Mouse (Mus musculus) neural tube, embryonic 14.5 days (tissue): ENCODE results near the gene Pgpep1. TPM values are rescaled to one million over a fixed set of nuclear protein-coding genes. Genes with fewer than 3 reads are reported as not detected.

Experiments used
- ATAC-seq: fragments of 200-750 bp; cut with Nextera tagmentation; 2 replicates; pipeline ENCODE4 v1.8.0; 2017; ENCODE audit warnings: low read depth, mild to moderate bottlenecking, moderate TSS enrichment, moderate library complexity
- H3K27ac ChIP-seq: fragments of 300-500 bp; sonication (generic); 2 replicates; pipeline ENCODE4 v1.5.1; 2014; ENCODE audit warnings: low read depth, mild to moderate bottlenecking, control low read depth, low read length, moderate library complexity, mixed read lengths
- H3K27me3 ChIP-seq: fragments of 300-500 bp; sonication (generic); 2 replicates; pipeline ENCODE4 v1.6.1; 2014; ENCODE audit warnings: low read length; ENCODE audit not compliant: control insufficient read depth, insufficient read depth
- H3K36me3 ChIP-seq: fragments of 300-500 bp; sonication (generic); 2 replicates; pipeline ENCODE4 v1.6.1; 2014; ENCODE audit warnings: low read length, mixed read lengths; ENCODE audit not compliant: control insufficient read depth, insufficient read depth
- H3K4me1 ChIP-seq: fragments of 300-500 bp; sonication (generic); 2 replicates; pipeline ENCODE4 v1.6.1; 2014; ENCODE audit warnings: low read length; ENCODE audit not compliant: control insufficient read depth, insufficient read depth
- H3K4me2 ChIP-seq: fragments of 300-500 bp; sonication (generic); 2 replicates; pipeline ENCODE4 v1.6.1; 2014; ENCODE audit warnings: mild to moderate bottlenecking, low read depth, low read length, control low read depth
- H3K4me3 ChIP-seq: fragments of 300-500 bp; sonication (generic); 2 replicates; pipeline ENCODE4 v1.5.1; 2014; ENCODE audit warnings: low read depth, low read length, control low read depth, mixed read lengths
- H3K9ac ChIP-seq: fragments of 300-500 bp; sonication (generic); replicated peaks from 2 replicates; pipeline ENCODE4 v1.6.1; 2014; ENCODE audit warnings: low read depth, mild to moderate bottlenecking, control low read depth, low read length, mixed read lengths
- H3K9me3 ChIP-seq: fragments of 300-500 bp; sonication (generic); 2 replicates; pipeline ENCODE4 v1.6.1; 2016; ENCODE audit warnings: low read length; ENCODE audit not compliant: control insufficient read depth
- WGBS: fragments of 180-500 bp; shearing (Covaris S2); extraction: QIAGEN DNeasy Blood & Tissue Kit; methylation state at CpG from one replicate; pipeline ENCODE4 v1.1.7; 2014; 5-methylcytosine and 5-hydroxymethylcytosine counted together
- polyA plus RNA-seq: library from polyadenylated mRNA; unstranded; fragments of >200 nt; fragmentation: Nextera tagmentation; extraction: Ambion mirVana; gene quantifications from 2 replicates; pipeline ENCODE4 v1.2.1, GENCODE M21; 2014

Pgpep1 gene
- polyA plus RNA-seq, 1 experiment from 2014 or later: 85.2 TPM

DNA sequence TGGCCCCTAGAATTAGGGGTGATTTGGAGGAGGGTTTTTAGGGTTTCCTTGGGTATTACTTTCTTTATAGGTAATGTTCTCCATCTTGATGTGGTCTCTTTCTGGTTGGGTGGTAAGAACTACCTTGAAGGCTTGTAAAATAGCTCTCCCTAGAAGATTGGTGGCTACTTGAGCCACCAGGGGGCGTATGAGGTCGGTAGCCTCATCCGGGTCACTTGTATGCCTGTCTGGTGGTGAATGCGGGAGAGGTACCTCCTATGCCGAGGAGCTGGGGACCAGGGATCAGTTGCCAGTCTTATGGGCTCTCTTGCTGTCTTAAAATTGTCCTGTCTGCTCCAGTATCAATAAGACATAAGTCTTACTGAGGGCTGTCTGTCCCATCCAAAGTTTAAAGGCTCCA, 35.1 kb downstream of the Pgpep1 start:
- H3K27ac ChIP-seq: no peak overlapping the region
- 17% methylated on average over 5 of the region's 5 CpGs for WGBS
- H3K27me3 ChIP-seq: no peaks in the 10 kb centered on the region
- no peak overlapping the region for H3K4me3 ChIP-seq
- no peak overlapping the region for H3K9ac ChIP-seq
- no peaks in the 10 kb centered on the region for H3K36me3 ChIP-seq
- H3K9me3 ChIP-seq: no peaks in the 10 kb centered on the region
- H3K4me2 ChIP-seq: no peak overlapping the region
- ATAC-seq: no peak
- 0 out of 2 replicates have a peak, but pooled peaks cover 7% of the 10 kb centered on the region for H3K4me1 ChIP-seq

DNA sequence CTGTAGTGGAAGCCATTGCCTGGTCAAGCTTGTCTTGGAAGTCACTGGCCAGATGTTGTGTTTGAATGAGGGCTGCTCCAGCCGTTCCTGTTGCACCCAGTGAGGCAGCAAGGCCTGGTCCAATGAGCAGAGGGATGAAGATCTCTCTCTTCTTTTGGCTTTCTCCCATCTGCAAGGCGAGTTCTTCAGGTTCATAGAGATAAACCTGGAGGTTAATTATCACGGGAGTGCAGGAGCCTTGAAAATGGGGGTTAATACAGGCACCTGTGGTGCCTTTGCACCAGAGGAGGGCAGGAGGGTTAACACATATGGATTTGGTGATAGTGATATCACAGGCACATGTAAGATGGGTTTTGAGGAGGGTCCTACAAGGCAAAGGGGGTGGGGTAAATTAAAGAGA, 38.0 kb downstream of the Pgpep1 start:
- ATAC-seq: no peak
- Histone ChIP-seq H3K4me2 (no peak overlapping the region), H3K27ac (no peak overlapping the region), H3K4me3 (no peak overlapping the region), H3K27me3 (no peaks in the 10 kb centered on the region), H3K36me3 (no peaks in the 10 kb centered on the region), H3K9ac (no peak overlapping the region), H3K4me1 (no peaks in the 10 kb centered on the region), H3K9me3 (no peaks in the 10 kb centered on the region)
- WGBS: 67% methylated on average over 3 of the region's 3 CpGs

DNA sequence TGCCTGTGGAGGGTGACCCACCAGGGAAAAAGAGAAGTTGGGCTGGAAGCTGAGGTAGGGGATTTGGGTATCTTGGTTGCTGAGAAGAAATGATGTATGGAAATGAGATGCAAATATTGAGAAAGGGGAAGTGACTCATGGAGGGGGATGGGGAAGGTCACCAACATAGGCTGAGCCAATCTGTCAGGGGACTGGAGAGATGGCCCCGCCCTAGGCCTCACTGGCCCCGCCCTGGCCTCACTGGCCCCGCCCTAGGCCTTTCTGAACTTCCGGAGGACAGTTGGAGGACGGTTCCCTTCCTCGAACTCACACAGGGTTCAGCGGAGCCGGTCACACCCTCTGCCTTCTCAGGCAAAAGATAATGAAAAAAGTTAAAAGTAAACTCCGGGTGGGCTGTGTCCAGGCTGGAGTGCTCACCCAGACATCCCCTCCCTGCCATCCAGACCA, 41.3 kb downstream of the Pgpep1 start:
- H3K9ac ChIP-seq: no peak overlapping the region

DNA sequence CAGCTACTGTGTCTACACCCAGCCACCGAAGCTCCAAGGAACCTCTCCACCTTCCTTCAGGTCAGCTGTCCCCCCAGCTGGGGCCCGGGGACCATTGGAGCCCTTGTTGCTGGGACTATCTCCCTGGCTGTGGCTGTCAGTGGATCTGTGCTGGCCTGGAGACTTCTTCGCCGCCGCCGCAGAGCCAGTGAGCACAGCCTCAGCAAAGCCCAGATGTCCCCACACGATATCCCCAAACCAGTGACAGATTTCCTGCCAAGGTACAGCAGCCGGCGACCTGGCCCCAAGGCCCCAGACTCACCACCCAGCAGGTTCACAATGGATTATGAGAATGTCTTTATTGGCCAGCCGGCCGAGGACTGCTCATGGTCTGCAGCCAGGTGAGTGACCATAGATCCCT, 42.2 kb downstream of the Pgpep1 start:
- 84% methylated on average over 11 of the region's 11 CpGs for WGBS
- Histone ChIP-seq H3K9ac (no peak overlapping the region), H3K27ac (no peak overlapping the region), H3K4me3 (no peak overlapping the region), H3K4me2 (no peak overlapping the region), H3K9me3 (no peaks in the 10 kb centered on the region), H3K36me3 (no peaks in the 10 kb centered on the region), H3K27me3 (no peaks in the 10 kb centered on the region), H3K4me1 (no peaks in the 10 kb centered on the region)
- ATAC-seq: no peak

More for the DNA sequence above, 41.3 kb downstream of the Pgpep1 start:
- H3K36me3 ChIP-seq: no peaks in the 10 kb centered on the region
- no peaks in the 10 kb centered on the region for H3K27me3 ChIP-seq
- no peaks in the 10 kb centered on the region for H3K4me1 ChIP-seq
- no peak for ATAC-seq
- H3K27ac ChIP-seq: no peak overlapping the region
- no peak overlapping the region for H3K4me2 ChIP-seq
- no peak overlapping the region for H3K4me3 ChIP-seq
- 34% methylated on average over 9 of the region's 9 CpGs for WGBS
- H3K9me3 ChIP-seq: no peaks in the 10 kb centered on the region

DNA sequence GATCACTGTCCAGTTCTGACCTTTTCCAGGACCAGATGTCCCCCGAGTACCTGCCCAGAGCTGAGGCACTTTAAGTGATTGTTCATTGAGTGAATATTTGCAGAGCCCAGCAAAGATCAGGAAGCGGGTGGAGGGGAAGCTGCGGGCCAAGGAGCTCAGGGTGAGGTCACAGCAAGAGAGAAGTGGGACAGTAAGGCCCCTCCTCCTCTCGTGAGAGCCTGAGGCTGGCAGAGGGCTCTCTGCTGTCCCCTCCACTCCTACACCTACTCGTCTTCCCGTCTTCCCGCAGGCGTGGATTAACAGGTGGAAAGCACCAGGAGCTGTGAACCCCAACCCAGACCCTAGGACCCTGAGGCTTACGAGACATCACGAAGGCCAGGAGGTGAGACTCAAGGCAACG, 43.5 kb downstream of the Pgpep1 start:
- no peak overlapping the region for H3K4me3 ChIP-seq
- H3K4me1 ChIP-seq: no peaks in the 10 kb centered on the region
- H3K4me2 ChIP-seq: no peak overlapping the region
- no peaks in the 10 kb centered on the region for H3K9me3 ChIP-seq
- H3K9ac ChIP-seq: no peak overlapping the region
- 59% methylated on average over 11 of the region's 11 CpGs for WGBS
- H3K27me3 ChIP-seq: no peaks in the 10 kb centered on the region
- no peaks in the 10 kb centered on the region for H3K36me3 ChIP-seq
- H3K27ac ChIP-seq: no peak overlapping the region
- no peak for ATAC-seq

DNA sequence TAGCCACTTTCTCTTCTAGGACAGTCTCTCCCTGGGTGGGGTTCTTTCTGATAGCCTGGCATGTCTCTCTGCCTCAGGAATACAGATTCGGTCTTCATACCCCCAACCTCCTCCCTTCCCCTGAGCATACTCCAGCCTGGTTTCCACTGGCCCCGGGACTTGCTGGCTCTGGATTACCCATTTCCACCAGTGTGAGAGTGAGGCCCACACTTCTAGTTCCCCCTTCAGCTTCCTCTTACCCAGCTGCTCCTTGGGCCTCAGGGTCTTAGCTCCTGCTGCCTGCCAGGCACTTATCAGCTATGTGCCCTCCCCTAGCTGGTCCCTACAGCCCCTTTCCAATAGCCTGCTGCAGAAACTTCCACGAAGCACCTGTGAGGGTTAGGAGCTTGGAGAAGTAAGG, 44.3 kb downstream of the Pgpep1 start, which contains the start of gene Lrrc25:
Lrrc25 (plus strand) TSS at position 262 of the 400 bp plus-strand sequence.
- Histone ChIP-seq H3K27me3 (no peaks in the 10 kb centered on the region), H3K4me3 (no peak within 1 kb of the TSS), H3K9ac (no peak within 1 kb of the TSS), H3K9me3 (no peaks in the 10 kb centered on the region), H3K36me3 (no peaks in the 10 kb centered on the region), H3K4me2 (no peak within 1 kb of the TSS), H3K4me1 (peaks cover 8% of the 10 kb centered on the region; the same call in 1 of the 2 replicates), H3K27ac (no peak within 1 kb of the TSS)
- WGBS: 93% methylated on average over 3 of the region's 3 CpGs
- no peak for ATAC-seq

DNA sequence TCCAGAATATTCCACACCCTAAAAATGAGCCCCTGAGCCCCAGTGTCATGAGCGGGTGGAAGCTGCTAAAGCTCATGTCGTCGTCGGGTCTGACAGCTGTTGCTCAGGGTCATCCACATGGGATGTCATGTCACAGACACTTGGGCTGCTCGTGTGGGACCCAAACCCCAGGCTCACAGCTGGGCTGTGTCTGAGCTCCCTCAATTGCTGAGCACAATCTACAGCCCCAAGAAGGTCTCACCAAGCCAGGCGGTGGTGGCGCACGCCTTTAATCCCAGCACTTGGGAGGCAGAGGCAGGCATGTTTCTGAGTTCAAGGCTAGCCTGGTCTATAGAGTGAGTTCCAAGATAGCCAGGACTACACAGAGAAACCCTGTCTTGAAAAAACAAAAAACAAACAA, 44.9 kb downstream of the Pgpep1 start:
- Histone ChIP-seq H3K9ac (no peak overlapping the region), H3K4me1 (peaks cover 12% of the 10 kb centered on the region), H3K36me3 (no peaks in the 10 kb centered on the region), H3K4me3 (no peak overlapping the region), H3K4me2 (no peak overlapping the region), H3K9me3 (no peaks in the 10 kb centered on the region), H3K27me3 (no peaks in the 10 kb centered on the region), H3K27ac (no peak overlapping the region)
- WGBS: 87% methylated on average over 8 of the region's 8 CpGs
- ATAC-seq: no peak

DNA sequence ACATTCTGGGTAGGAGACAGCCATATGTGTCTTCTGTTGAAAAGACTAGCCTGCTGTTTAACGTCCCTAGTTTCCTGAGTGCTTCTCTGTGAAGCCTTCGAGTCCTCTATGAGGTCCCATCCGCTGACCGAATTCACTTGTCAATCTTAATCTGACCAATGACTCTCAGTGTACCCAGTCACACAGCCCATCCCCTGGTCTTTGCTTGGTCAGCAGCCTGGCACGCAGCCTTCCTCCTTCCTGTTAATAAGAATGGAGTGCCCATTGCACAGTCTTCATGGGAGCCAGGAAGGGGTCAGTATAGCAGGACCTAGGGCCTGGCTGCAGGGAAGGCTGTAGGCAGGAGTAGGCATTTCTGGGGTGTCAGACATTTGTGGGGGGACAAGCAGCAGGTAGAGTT, 45.7 kb downstream of the Pgpep1 start:
- no peak overlapping the region for H3K27ac ChIP-seq
- H3K4me2 ChIP-seq: no peak overlapping the region
- peaks cover 17% of the 10 kb centered on the region for H3K4me1 ChIP-seq
- no peak overlapping the region for H3K4me3 ChIP-seq
- H3K27me3 ChIP-seq: no peaks in the 10 kb centered on the region
- no peaks in the 10 kb centered on the region for H3K36me3 ChIP-seq
- no peak overlapping the region for H3K9ac ChIP-seq
- no peaks in the 10 kb centered on the region for H3K9me3 ChIP-seq
- WGBS: 62% methylated on average over 5 of the region's 5 CpGs
- ATAC-seq: no peak

DNA sequence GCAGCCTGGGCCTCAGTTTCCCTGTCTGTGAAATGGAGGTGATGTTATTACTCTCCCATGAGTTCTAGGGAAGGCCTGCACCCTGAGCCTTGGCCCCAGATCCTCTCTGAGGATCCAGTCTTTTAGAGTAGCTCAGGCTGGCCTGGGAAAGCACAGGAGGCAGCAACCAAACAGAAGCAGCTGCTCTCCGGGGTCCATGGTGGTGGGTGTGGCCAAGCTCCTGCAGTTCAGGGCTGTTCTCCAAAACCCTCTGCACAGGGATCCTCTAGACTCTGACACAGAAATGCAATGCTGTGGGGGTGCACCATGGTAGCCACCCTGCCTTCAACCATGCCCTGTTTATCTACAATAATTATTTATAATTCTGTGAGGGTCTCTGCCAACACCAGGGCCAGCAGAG, 46.4 kb downstream of the Pgpep1 start:
- no peaks in the 10 kb centered on the region for H3K27me3 ChIP-seq
- ATAC-seq: no peak
- peaks cover 23% of the 10 kb centered on the region for H3K4me1 ChIP-seq
- no peaks in the 10 kb centered on the region for H3K36me3 ChIP-seq
- no peak overlapping the region for H3K27ac ChIP-seq
- WGBS: 5% methylated on average over 1 of the region's 1 CpGs
- no peak overlapping the region for H3K4me2 ChIP-seq
- H3K9me3 ChIP-seq: no peaks in the 10 kb centered on the region
- H3K9ac ChIP-seq: 0 out of 2 replicates have a peak overlapping the region, but pooled peaks have one; percentile 8
- H3K4me3 ChIP-seq: no peak overlapping the region
